Mouse (Mus musculus): Measurements from ENCODE around the gene E2f2.

DNA sequence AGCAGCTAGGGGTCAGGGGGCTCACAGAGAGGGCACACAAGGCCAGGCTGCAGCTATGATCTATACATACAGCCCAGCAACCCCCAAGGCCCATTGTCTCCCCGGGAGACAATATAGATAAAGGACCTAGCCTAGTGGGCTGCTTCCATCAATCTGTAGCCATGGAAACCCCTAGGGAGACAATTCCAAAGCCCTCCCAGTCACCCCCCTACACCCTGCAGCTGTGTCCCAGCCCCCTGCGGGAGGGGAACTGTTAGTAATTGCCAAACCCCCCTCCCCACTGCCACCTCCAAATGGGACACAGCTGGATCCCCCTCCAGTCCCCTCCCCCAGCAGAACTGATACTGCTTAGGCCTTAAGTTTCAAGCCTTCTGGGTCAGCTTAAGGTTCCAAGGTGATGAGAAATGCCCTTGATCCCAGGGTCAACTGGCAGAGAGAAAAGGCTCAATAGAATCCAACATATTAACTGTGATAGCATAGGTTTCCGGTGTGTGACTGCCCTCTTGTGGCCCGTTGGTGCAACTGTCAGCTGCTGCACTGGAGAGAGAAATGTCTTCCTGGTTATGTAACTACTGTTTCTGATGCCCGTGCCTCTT is 12.3 kb upstream of the E2f2 start:
- TF ChIP-seq CTCF (IDR thresholded peaks at IDR 0.05; ENCODE audit: low read depth) (peak; percentile 96), EP300 (IDR thresholded peaks at IDR 0.05; ENCODE audit: low read depth) (no peak)
